Mouse (Mus musculus) megakaryocyte, embryonic 14.5 days (primary cell): ENCODE measurements around the gene Mgat4a.

Experiments
- FLI1 ChIP-seq: IDR thresholded peaks from 2 replicates; pipeline ENCODE4 v1.6.1; 2012; ENCODE audit warnings: low read length, inconsistent platforms, mixed read lengths
- GATA1 ChIP-seq: IDR thresholded peaks from 3 replicates; pipeline ENCODE4 v1.6.1; 2012; ENCODE audit warnings: mixed read lengths, low read length, inconsistent platforms, borderline replicate concordance

DNA sequence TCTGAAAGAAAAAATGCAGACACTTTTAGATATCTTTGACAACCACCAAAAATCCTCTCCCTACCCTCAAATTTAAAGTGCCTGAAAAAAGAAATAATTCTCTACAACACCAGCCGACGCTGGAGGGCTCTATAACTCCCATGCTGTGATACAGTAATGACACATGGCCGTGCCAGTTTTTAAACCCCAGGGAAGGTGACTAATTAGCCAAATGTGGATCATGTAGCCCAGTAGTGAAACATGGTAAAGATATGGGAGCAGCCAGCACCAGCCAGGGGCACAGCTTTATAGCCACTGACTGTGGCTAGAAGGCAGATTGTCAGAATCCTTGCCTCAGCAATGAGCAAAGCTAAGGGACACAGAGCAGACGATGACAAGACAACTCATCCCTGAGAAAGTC, 19.5 kb upstream of the Mgat4a start:
- TF ChIP-seq GATA1 (no peak), FLI1 (no peak)
